Mouse (Mus musculus) lung, embryonic 15.5 days (tissue): ENCODE results near the gene Pdzd11. TPM values are rescaled to one million over a fixed set of nuclear protein-coding genes. Genes with fewer than 3 reads are reported as not detected.

Experiments
- ATAC-seq: fragments of 200-750 bp; cut with Nextera tagmentation; 2 replicates; pipeline ENCODE4 v1.8.0; 2017; ENCODE audit warnings: moderate number of reproducible peaks, borderline replicate concordance; ENCODE audit not compliant: low FRiP score, low TSS enrichment; ENCODE audit errors: extremely low read depth
- H3K27ac ChIP-seq: fragments of 300-500 bp; sonication (generic); 2 replicates; pipeline ENCODE4 v1.5.1; 2015; ENCODE audit warnings: moderate library complexity, mild to moderate bottlenecking, inconsistent platforms
- H3K27me3 ChIP-seq: fragments of 300-500 bp; sonication (generic); 2 replicates; pipeline ENCODE4 v1.6.1; 2015; ENCODE audit warnings: inconsistent platforms
- H3K36me3 ChIP-seq: fragments of 300-500 bp; sonication (generic); 2 replicates; pipeline ENCODE4 v1.6.1; 2015; ENCODE audit warnings: inconsistent platforms
- H3K4me1 ChIP-seq: fragments of 300-500 bp; sonication (generic); 2 replicates; pipeline ENCODE4 v1.6.1; 2015; ENCODE audit warnings: inconsistent platforms
- H3K4me2 ChIP-seq: fragments of 300-500 bp; sonication (generic); 2 replicates; pipeline ENCODE4 v1.6.1; 2015; ENCODE audit warnings: inconsistent platforms, mild to moderate bottlenecking, moderate library complexity
- H3K4me3 ChIP-seq: fragments of 300-500 bp; sonication (generic); 2 replicates; pipeline ENCODE4 v1.5.1; 2015; ENCODE audit warnings: mild to moderate bottlenecking, inconsistent platforms
- H3K9ac ChIP-seq: fragments of 300-500 bp; sonication (generic); 2 replicates; pipeline ENCODE4 v1.6.1; 2015; ENCODE audit warnings: inconsistent platforms
- H3K9me3 ChIP-seq: fragments of 300-500 bp; sonication (generic); 2 replicates; pipeline ENCODE4 v1.6.1; 2016; ENCODE audit warnings: inconsistent platforms
- WGBS: fragments of 180-500 bp; shearing (Covaris S2); methylation state at CpG from one replicate; pipeline ENCODE4 v1.1.7; 2015; 5-methylcytosine and 5-hydroxymethylcytosine counted together
- polyA plus RNA-seq: library from polyadenylated mRNA; unstranded; fragments of >200 nt; fragmentation: Nextera tagmentation; extraction: Ambion mirVana; gene quantifications from 2 replicates; pipeline ENCODE4 v1.2.1, GENCODE M21; 2015

The Pdzd11 gene
- polyA plus RNA-seq, 1 experiment from 2014 or later = 107 TPM

GRCm38 (mm10) chrX:100597439-100597838, 28.9 kb downstream of the Pdzd11 start:
- Histone ChIP-seq H3K4me2 (no peak overlapping the region), H3K4me3 (no peak overlapping the region), H3K27me3 (peaks cover 9% of the 10 kb centered on the region), H3K36me3 (no peaks in the 10 kb centered on the region), H3K4me1 (no peaks in the 10 kb centered on the region), H3K9me3 (no peaks in the 10 kb centered on the region), H3K27ac (no peak overlapping the region), H3K9ac (no peak overlapping the region)
- WGBS = 24% methylated on average over 5 of the region's 5 CpGs
- no peak for ATAC-seq

- Histone ChIP-seq H3K4me3 (no peak within 1 kb of the TSS), H3K9ac (no peak within 1 kb of the TSS), H3K4me2 (no peak within 1 kb of the TSS), H3K36me3 (no peaks in the 10 kb centered on the region), H3K27me3 (peaks cover 8% of the 10 kb centered on the region), H3K9me3 (no peaks in the 10 kb centered on the region), H3K27ac (no peak within 1 kb of the TSS), H3K4me1 (no peaks in the 10 kb centered on the region)
- no peak for ATAC-seq
- 47% methylated on average over 4 of the region's 4 CpGs for WGBS
Measured at GRCm38 (mm10) chrX:100594791-100595190, 31.6 kb downstream of the Pdzd11 start, which contains the start of gene P2ry4. TSS of gene P2ry4 (minus strand) at chrX:100594869.

Other genes starting within 250 kb of the Pdzd11 start
- not detected in 2 replicates for gene Otud6a, start 197.6 kb downstream of the Pdzd11 start, polyA plus RNA-seq
- 0.69 and 0.72 TPM in 2 replicates for gene Awat2, start 183.9 kb downstream of the Pdzd11 start, polyA plus RNA-seq
- gene Igbp1, start 132.3 kb downstream of the Pdzd11 start, polyA plus RNA-seq = 35.4 and 37.6 TPM in 2 replicates
- gene Dgat2l6, start 101.7 kb downstream of the Pdzd11 start, polyA plus RNA-seq = not detected in 2 replicates
- gene Awat1, start 54.3 kb downstream of the Pdzd11 start, polyA plus RNA-seq = not detected in 2 replicates
- gene P2ry4, start 31.7 kb downstream of the Pdzd11 start, polyA plus RNA-seq = not detected in 2 replicates
- not detected in 2 replicates for gene Arr3, start 21.1 kb downstream of the Pdzd11 start, polyA plus RNA-seq
- gene Kif4, start 831 bp downstream of the Pdzd11 start, polyA plus RNA-seq = 33.6 TPM in 2 replicates
- gene Gdpd2, start 103.3 kb upstream of the Pdzd11 start, polyA plus RNA-seq = 0.29 and 0.44 TPM in 2 replicates
- gene Dlg3, start 141.2 kb upstream of the Pdzd11 start, polyA plus RNA-seq = 2.7 and 4.0 TPM in 2 replicates